Mouse (Mus musculus) CH12F3 (cell line): ENCODE data around the gene Ccnb3.
"Not testable (repeated sequence)": the region's sequence is repeated elsewhere in the genome, so short reads cannot be mapped to it uniquely, and the experiment has no call there.

Experiments
- in situ Hi-C: fragments of 300-500 bp; cut with MboI; formaldehyde crosslinking; loops from 2 replicates; pipeline ENCODE4 v1.14.3; 2020; ENCODE audit warnings: low sequenced_read_pairs

Gene Ccnb3

GRCm38 (mm10) chrX:7041519-7041918, at the start of gene Ccnb3:
Gene Ccnb3, minus strand, starts transcription at chrX:7041619.
- in situ Hi-C loops, result no loop called here

GRCm38 (mm10) chrX:7090323-7090722, 48.9 kb upstream of the Ccnb3 start:
- in situ Hi-C loops, result no loop called here

GRCm38 (mm10) chrX:7085878-7086277, 44.5 kb upstream of the Ccnb3 start:
- in situ Hi-C loops, result no loop called here

GRCm38 (mm10) chrX:7079820-7080429, 38.5 kb upstream of the Ccnb3 start:
- in situ Hi-C loops, result no loop called here

GRCm38 (mm10) chrX:7068002-7068401, 26.6 kb upstream of the Ccnb3 start:
- in situ Hi-C loops, result no loop called here

- in situ Hi-C loops, result no loop called here
These were observed 25.8 kb upstream of the Ccnb3 start, which contains the start of gene Akap4 for GRCm38 (mm10) chrX:7067219-7067618. Gene Akap4, plus strand, starts transcription at chrX:7067519.

DNA sequence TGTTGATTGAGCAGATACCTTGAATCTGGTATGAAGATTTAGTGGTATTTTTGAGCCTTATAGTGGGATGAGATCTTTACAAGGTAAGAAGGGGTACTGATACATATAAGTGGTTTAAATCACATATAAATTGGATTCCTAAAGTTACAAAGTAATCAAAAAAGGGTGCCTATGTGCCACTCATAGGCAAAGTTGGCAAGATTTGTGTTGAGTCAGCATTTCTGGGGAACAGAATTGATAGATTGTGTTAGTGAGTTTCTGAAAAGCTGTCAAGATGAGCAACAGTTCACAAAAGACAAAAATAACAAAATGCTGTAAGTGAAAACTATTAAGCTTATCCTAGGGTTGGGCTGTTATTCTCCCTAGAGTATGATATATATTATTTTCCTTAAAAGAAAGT, 22.7 kb upstream of the Ccnb3 start:
- in situ Hi-C loops, result no loop called here

DNA sequence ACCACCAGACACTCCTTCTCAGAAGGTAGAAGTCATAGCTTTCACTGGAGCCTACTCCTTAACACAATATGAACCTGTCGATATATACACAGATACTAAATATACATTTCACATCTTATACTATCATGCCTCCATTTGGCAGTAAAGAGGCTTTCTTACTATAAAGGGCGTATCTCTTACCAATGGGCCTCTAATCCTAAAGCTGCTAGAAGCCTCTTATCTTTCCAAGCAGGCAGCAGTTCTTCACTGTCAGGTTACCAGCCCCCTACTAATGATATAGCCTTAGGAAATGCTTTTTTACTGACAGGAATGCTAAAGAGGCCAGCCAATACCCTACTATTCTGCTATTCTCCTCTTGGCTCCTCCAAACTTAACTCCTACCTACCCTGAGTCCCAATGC, 16.2 kb upstream of the Ccnb3 start:
- in situ Hi-C loops, result no loop called here

- in situ Hi-C loops, result no loop called here
These were observed 15.6 kb upstream of the Ccnb3 start for GRCm38 (mm10) chrX:7057056-7057455.

DNA sequence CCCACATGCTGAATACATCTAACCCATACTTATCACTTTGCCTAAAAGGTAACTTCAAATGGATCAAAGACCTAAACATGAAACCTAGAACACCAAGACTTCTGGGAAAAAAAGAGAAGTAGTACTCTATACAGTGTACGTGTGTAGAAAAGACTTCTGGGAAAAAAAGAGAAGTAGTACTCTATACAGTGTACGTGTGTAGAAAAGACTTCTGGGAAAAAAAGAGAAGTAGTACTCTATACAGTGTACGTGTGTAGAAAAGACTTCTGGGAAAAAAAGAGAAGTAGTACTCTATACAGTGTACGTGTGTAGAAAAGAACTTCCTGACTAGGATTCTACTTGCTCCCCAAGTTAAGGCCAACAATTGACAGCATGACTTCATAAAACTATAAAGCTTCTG, 57.5 kb downstream of the Ccnb3 start:
- in situ Hi-C loops, result not testable (repeated sequence)

DNA sequence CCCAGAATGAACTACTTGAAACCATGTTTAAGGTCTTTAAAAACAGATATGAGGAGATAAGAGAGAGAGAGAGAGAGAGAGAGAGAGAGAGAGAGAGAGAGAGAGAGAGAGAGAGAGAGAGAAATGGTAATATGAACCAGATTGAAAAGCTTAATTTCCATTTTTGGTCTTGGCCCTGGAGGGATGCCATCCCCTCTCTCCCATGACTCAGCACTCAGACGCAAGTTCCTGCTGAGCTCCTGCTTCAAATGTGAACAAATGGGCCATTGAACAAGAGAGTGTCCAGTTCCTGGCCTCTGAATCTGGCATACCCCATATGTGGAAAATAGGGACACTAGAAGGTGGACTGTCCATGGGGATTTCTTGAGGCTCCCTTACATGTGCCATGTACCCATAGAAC, 69.5 kb downstream of the Ccnb3 start:
- in situ Hi-C loops, result no loop called here

- in situ Hi-C loops, result no loop called here
These were observed 72.8 kb downstream of the Ccnb3 start for GRCm38 (mm10) chrX:6968598-6968997.
